Mouse (Mus musculus) G1E (cell line): ENCODE measurements at regions not wholly inside any gene's neighbourhood (a gene's known extent, or its start where the extent isn't known, plus 50 kb on each side); places are given as distances from the start of the nearest gene placed in this dataset.
A peak's percentile ranks its signal among the peaks of the same experiment; 100 is the strongest.

Experiments used
- ATAC-seq: 2 replicates; pipeline ENCODE4 v1.8.0; 2016; ENCODE audit warnings: mild to moderate bottlenecking; ENCODE audit not compliant: insufficient number of reproducible peaks, poor library complexity, low FRiP score, severe bottlenecking; ENCODE audit errors: extremely low read depth
- DNase-seq: peaks from one replicate; pipeline ENCODE4 v3.0.0; 2012; ENCODE audit warnings: low spot score
- H3K27me3 ChIP-seq: 2 replicates; pipeline ENCODE4 v1.6.1; 2012; ENCODE audit warnings: mild to moderate bottlenecking, low read length, inconsistent platforms; ENCODE audit not compliant: insufficient read depth
- H3K36me3 ChIP-seq: replicated peaks from 2 replicates; pipeline ENCODE3; 2012; ENCODE audit warnings: mild to moderate bottlenecking, inconsistent platforms
- H3K4me1 ChIP-seq: 2 replicates; pipeline ENCODE4 v1.6.1; 2012; ENCODE audit warnings: low read depth, low read length, inconsistent platforms, mixed read lengths; ENCODE audit not compliant: insufficient read depth
- H3K4me3 ChIP-seq: 2 replicates; pipeline ENCODE4 v1.5.1; 2012; ENCODE audit warnings: low read depth, mild to moderate bottlenecking, inconsistent platforms, low read length, moderate library complexity, mixed read lengths
- H3K9me3 ChIP-seq: replicated peaks from 2 replicates; pipeline ENCODE4 v1.6.1; 2012; ENCODE audit warnings: inconsistent platforms
- CTCF ChIP-seq: IDR thresholded peaks from 2 replicates; pipeline ENCODE4 v1.5.1; 2012; ENCODE audit warnings: low read depth, low read length, inconsistent platforms, mixed read lengths
- GATA1 ChIP-seq: IDR thresholded peaks from 2 replicates; pipeline ENCODE4 v1.6.1; 2012; ENCODE audit warnings: borderline replicate concordance, low read length, inconsistent platforms, mixed read lengths
- GATA2 ChIP-seq: IDR thresholded peaks from 2 replicates; pipeline ENCODE4 v1.6.1; 2012; ENCODE audit warnings: low read depth, low read length, inconsistent platforms, borderline replicate concordance
- POLR2AphosphoS5 ChIP-seq: IDR thresholded peaks from 2 replicates; pipeline ENCODE4 v1.6.1; 2012; ENCODE audit warnings: low read depth, low read length, inconsistent platforms; ENCODE audit not compliant: insufficient replicate concordance
- TAL1 ChIP-seq: conservative IDR thresholded peaks from 2 replicates; pipeline ENCODE4 v1.6.1; 2012; ENCODE audit warnings: low read depth, low read length, inconsistent platforms, mixed read lengths

- H3K4me1 ChIP-seq = peaks cover 56% of the 10 kb centered on the region
- peak; percentile 55; the same call in 1 of the 2 replicates for ATAC-seq
- 0 out of 2 replicates have a peak, but pooled peaks cover under 1% of the 10 kb centered on the region for H3K27me3 ChIP-seq
Measured at GRCm38 (mm10) chr5:64505835-64506600, 297.2 kb upstream of the Klf3 start.

GRCm38 (mm10) chr5:64508565-64508964 is 294.6 kb upstream of the Klf3 start:
- H3K4me3 ChIP-seq = peak overlapping the region; percentile 25; the same call in 1 of the 2 replicates
- H3K4me1 ChIP-seq = peaks cover 59% of the 10 kb centered on the region
- H3K27me3 ChIP-seq = no peaks in the 10 kb centered on the region
- H3K9me3 ChIP-seq = no peaks in the 10 kb centered on the region
- H3K36me3 ChIP-seq = no peaks in the 10 kb centered on the region
- DNase-seq (no peak), ATAC-seq (no peak)
- TF ChIP-seq POLR2AphosphoS5 (no peak), CTCF (no peak), GATA2 (no peak)

More at GRCm38 (mm10) chr5:64505835-64506600, 297.2 kb upstream of the Klf3 start:
- peak; percentile 76 for DNase-seq
- no peaks in the 10 kb centered on the region for H3K9me3 ChIP-seq
- no peaks in the 10 kb centered on the region for H3K36me3 ChIP-seq
- H3K4me3 ChIP-seq = peak overlapping the region; percentile 65
- TF ChIP-seq POLR2AphosphoS5 (no peak), GATA2 (no peak), GATA1 (no peak), TAL1 (no peak), CTCF (peak; percentile 96)

- no peaks in the 10 kb centered on the region for H3K27me3 ChIP-seq
- H3K9me3 ChIP-seq = no peaks in the 10 kb centered on the region
- DNase-seq = no peak
- no peak for ATAC-seq
- TF ChIP-seq TAL1 (no peak), CTCF (no peak), GATA1 (no peak)
- H3K36me3 ChIP-seq = no peaks in the 10 kb centered on the region
- peaks cover 31% of the 10 kb centered on the region for H3K4me1 ChIP-seq
- no peak overlapping the region for H3K4me3 ChIP-seq
Measured at GRCm38 (mm10) chr5:64513155-64513945, 289.8 kb upstream of the Klf3 start.

GRCm38 (mm10) chr5:64516115-64516665 is 287.0 kb upstream of the Klf3 start:
- Histone ChIP-seq H3K9me3 (no peaks in the 10 kb centered on the region), H3K27me3 (no peaks in the 10 kb centered on the region), H3K36me3 (no peaks in the 10 kb centered on the region), H3K4me1 (peaks cover 13% of the 10 kb centered on the region; the same call in 1 of the 2 replicates), H3K4me3 (no peak overlapping the region)
- TF ChIP-seq GATA2 = no peak
- no peak for TF ChIP-seq TAL1
- no peak for TF ChIP-seq POLR2AphosphoS5
- TF ChIP-seq CTCF = no peak
- TF ChIP-seq GATA1 = no peak
- no peak for ATAC-seq
- no peak for DNase-seq

GRCm38 (mm10) chr5:64517241-64517640 is 285.9 kb upstream of the Klf3 start:
- H3K4me3 ChIP-seq = no peak overlapping the region
- TF ChIP-seq CTCF (no peak), POLR2AphosphoS5 (no peak), GATA2 (no peak), GATA1 (no peak), TAL1 (no peak)
- H3K27me3 ChIP-seq = no peaks in the 10 kb centered on the region
- DNase-seq (no peak), ATAC-seq (no peak)
- no peaks in the 10 kb centered on the region for H3K9me3 ChIP-seq
- H3K4me1 ChIP-seq = peaks cover 9% of the 10 kb centered on the region; the same call in 1 of the 2 replicates
- H3K36me3 ChIP-seq = no peaks in the 10 kb centered on the region

- Histone ChIP-seq H3K36me3 (no peaks in the 10 kb centered on the region), H3K27me3 (no peaks in the 10 kb centered on the region), H3K4me3 (no peak overlapping the region), H3K4me1 (peaks cover 9% of the 10 kb centered on the region; the same call in 1 of the 2 replicates), H3K9me3 (no peaks in the 10 kb centered on the region)
- ATAC-seq (no peak), DNase-seq (no peak)
- TF ChIP-seq GATA1 (no peak), TAL1 (no peak), GATA2 (no peak), POLR2AphosphoS5 (no peak), CTCF (no peak)
Measured at GRCm38 (mm10) chr5:64517835-64518234, 285.4 kb upstream of the Klf3 start.
